ENCODE assay signal across 8 mouse cellular contexts in the genomic region with DNA sequence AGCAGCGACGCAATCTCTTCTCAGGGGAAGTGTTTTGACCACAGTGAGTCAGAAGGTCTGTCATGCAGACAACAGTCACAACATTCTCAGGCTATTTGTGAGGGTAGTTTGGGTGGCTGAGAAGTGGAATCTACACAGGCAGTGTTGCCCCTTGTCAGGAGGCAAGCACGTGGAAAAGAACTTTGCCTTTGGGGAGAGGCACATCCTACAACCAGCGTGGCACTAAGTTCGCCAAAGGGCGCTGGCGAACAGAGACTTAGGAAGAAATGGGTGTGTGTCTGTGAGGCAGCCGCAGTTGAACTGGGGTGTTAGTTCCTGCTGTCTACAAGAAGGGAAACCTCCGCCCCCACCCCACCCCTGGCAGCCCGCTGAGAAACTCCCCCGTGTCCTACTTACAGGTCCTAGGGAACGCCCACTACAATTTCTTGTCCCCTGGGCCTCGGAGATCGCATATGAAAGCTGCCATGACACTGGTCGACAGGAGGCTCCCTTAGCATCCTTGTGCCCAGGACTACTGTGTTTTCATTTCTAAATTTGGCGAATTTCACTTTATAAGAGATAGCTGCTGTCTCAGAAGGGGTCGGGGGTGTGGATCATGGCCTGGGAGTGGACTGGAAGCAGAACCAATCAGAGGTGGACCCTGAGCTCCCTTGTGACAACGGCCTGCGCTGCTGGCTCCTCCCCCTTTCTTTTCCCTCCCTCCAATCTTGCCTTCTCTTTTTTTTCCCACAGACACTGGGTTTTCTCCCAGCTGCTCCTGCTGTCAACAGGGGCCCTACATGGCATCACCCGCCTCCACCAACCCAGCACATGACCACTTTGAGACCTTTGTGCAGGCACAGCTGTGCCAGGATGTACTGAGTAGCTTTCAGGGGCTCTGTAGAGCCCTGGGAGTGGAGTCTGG. TPM values are rescaled to one million over a fixed set of nuclear protein-coding genes. Genes with fewer than 3 reads are reported as not detected.
DNase-seq lines count a peak whose midpoint lies in the region; ATAC-seq and TF ChIP-seq lines count a peak whose summit lies in the region.

No protein-coding gene starts in this region.

- TF ChIP-seq CTCF in Patski (IDR thresholded peaks at IDR 0.05), result no peak

- H3K27me3 ChIP-seq in Patski, result no peaks in the 10 kb centered on the region
- H3K27me3 ChIP-seq in forebrain, embryonic 10.5 days (ENCODE audit: poor library complexity, severe bottlenecking), result no peaks in the 10 kb centered on the region
- H3K27me3 ChIP-seq in heart, embryonic 16.5 days (ENCODE audit: control insufficient read depth, insufficient read depth, low read length), result no peaks in the 10 kb centered on the region
- H3K27me3 ChIP-seq in liver, embryonic 15.5 days, result peaks cover 41% of the 10 kb centered on the region
- no peaks in the 10 kb centered on the region for H3K27me3 ChIP-seq in neural tube, embryonic 11.5 days (ENCODE audit: control insufficient read depth, insufficient read depth, low read length)

- H3K27ac ChIP-seq in forebrain, embryonic 10.5 days, result peak overlapping the region; percentile 93
- peak overlapping the region; percentile 90 for H3K27ac ChIP-seq in heart, embryonic 16.5 days (ENCODE audit: low read length)
- H3K27ac ChIP-seq in liver, embryonic 15.5 days (replicated peaks), result peak overlapping the region; percentile 57; the same call in 1 of the 2 replicates
- H3K27ac ChIP-seq in neural tube, embryonic 11.5 days (ENCODE audit: low read depth, low read length), result peak overlapping the region; percentile 80

- CTCF ChIA-PET in Patski (lab: Charles Lee), result interaction anchor here (1.1 to 1.7 kb wide), 2 partner anchors 10 to 173 kb away, joined by 3 read pairs; a partner anchor contains a TSS

- peak overlapping the region; percentile 76 for H3K4me3 ChIP-seq in forebrain, embryonic 10.5 days
- H3K4me3 ChIP-seq in heart, embryonic 16.5 days (ENCODE audit: low read length), result peak overlapping the region; percentile 72
- peak overlapping the region; percentile 61 for H3K4me3 ChIP-seq in liver, embryonic 15.5 days (replicated peaks)
- H3K4me3 ChIP-seq in neural tube, embryonic 11.5 days (ENCODE audit: low read depth, low read length), result peak overlapping the region; percentile 64

- peaks cover 45% of the 10 kb centered on the region for H3K36me3 ChIP-seq in forebrain, embryonic 10.5 days (replicated peaks)
- peaks cover 24% of the 10 kb centered on the region for H3K36me3 ChIP-seq in heart, embryonic 16.5 days (ENCODE audit: control insufficient read depth, insufficient read depth)
- H3K36me3 ChIP-seq in liver, embryonic 15.5 days (replicated peaks), result no peaks in the 10 kb centered on the region
- H3K36me3 ChIP-seq in neural tube, embryonic 11.5 days (ENCODE audit: control insufficient read depth, insufficient read depth, low read length), result peaks cover 2% of the 10 kb centered on the region; the same call in 1 of the 2 replicates

- DNase-seq in 3T3-L1 (ENCODE audit: low read depth, low spot score) (peak; percentile 87), Patski (ENCODE audit: low read depth, low spot score) (no peak)
- peak; percentile 68 for DNase-seq in forebrain, embryonic 10.5 days (ENCODE audit: extremely low spot score, low spot score)
- peak; percentile 70 for DNase-seq in kidney, postnatal 14 days
- DNase-seq in neural tube, embryonic 11.5 days (ENCODE audit: low spot score), result peak; percentile 73
- DNase-seq in thymus, adult 18-20 months, result peak; percentile 69 to 71

- peak overlapping the region; percentile 89 for H3K4me2 ChIP-seq in heart, embryonic 16.5 days (ENCODE audit: low read depth, low read length)
- peak overlapping the region; percentile 92 for H3K4me2 ChIP-seq in liver, embryonic 15.5 days
- peak overlapping the region; percentile 90 for H3K4me2 ChIP-seq in neural tube, embryonic 11.5 days (ENCODE audit: low read depth)

- H3K4me1 ChIP-seq in forebrain, embryonic 10.5 days, result peaks cover 39% of the 10 kb centered on the region
- peaks cover 52% of the 10 kb centered on the region for H3K4me1 ChIP-seq in heart, embryonic 16.5 days (ENCODE audit: control insufficient read depth, insufficient read depth, low read length)
- peaks cover 65% of the 10 kb centered on the region for H3K4me1 ChIP-seq in liver, embryonic 15.5 days (replicated peaks)
- H3K4me1 ChIP-seq in neural tube, embryonic 11.5 days (ENCODE audit: control insufficient read depth, insufficient read depth, low read length), result peaks cover 12% of the 10 kb centered on the region

- H3K9me3 ChIP-seq in forebrain, embryonic 10.5 days, result no peaks in the 10 kb centered on the region
- no peaks in the 10 kb centered on the region for H3K9me3 ChIP-seq in heart, embryonic 16.5 days (replicated peaks; ENCODE audit: control insufficient read depth, low read length)
- no peaks in the 10 kb centered on the region for H3K9me3 ChIP-seq in liver, embryonic 15.5 days (replicated peaks)
- H3K9me3 ChIP-seq in neural tube, embryonic 11.5 days (ENCODE audit: control insufficient read depth, low read length), result no peaks in the 10 kb centered on the region

- POLR2A ChIA-PET in Patski (lab: Charles Lee), result interaction anchor here (1.5 kb wide), 1 partner anchor 13 kb away, joined by 4 read pairs; a partner anchor contains a TSS

- under 1% methylated on average over 20 of the region's 20 CpGs for WGBS in forebrain, embryonic 10.5 days
- 4% methylated on average over 20 of the region's 20 CpGs for WGBS in heart, embryonic 16.5 days
- 4% methylated on average over 20 of the region's 20 CpGs for WGBS in liver, embryonic 15.5 days (ENCODE audit: insufficient replicate concordance)
- 2% methylated on average over 20 of the region's 20 CpGs for WGBS in neural tube, embryonic 11.5 days

- ATAC-seq in Patski, result peak; percentile 57
- ATAC-seq in heart, embryonic 16.5 days (replicated peaks; ENCODE audit: extremely low read depth, insufficient read depth, low FRiP score), result peak; percentile 47
- ATAC-seq in liver, embryonic 15.5 days (ENCODE audit: insufficient read depth), result peak; percentile 38
- peak; percentile 74 for ATAC-seq in neural tube, embryonic 11.5 days (ENCODE audit: insufficient read depth, low FRiP score, low TSS enrichment)

- in situ Hi-C loops in Patski (cut with MboI; ENCODE audit: low pct_unique_long_range_greater_than_20kb), result no loop called here

- H3K9ac ChIP-seq in heart, embryonic 16.5 days (ENCODE audit: low read length), result peak overlapping the region; percentile 87
- H3K9ac ChIP-seq in liver, embryonic 15.5 days, result peak overlapping the region; percentile 55; the same call in 1 of the 2 replicates
- peak overlapping the region; percentile 78 for H3K9ac ChIP-seq in neural tube, embryonic 11.5 days (ENCODE audit: low read length)

RNA-seq across cellular contexts. Expression of a gene that starts 1.4 kb away (rescaled TPM):
- polyA plus RNA-seq in Patski (2021), result 16.6 TPM
- polyA plus RNA-seq in forebrain, embryonic 10.5 days (2016; fragmentation: Nextera tagmentation; extraction: Ambion mirVana), result 48.3 and 50.0 TPM in 2 replicates
- 37.7 and 42.5 TPM in 2 replicates for polyA plus RNA-seq in heart, embryonic 16.5 days (2015; fragmentation: Nextera tagmentation; extraction: Ambion mirVana)
- polyA plus RNA-seq in liver, embryonic 15.5 days (2015; fragmentation: Nextera tagmentation; extraction: Ambion mirVana), result 4.3 and 4.8 TPM in 2 replicates
- polyA plus RNA-seq in neural tube, embryonic 11.5 days (2014; fragmentation: Nextera tagmentation; extraction: Ambion mirVana), result 31.1 and 34.9 TPM in 2 replicates

RNA-seq across cellular contexts. Expression of a gene that starts 12.6 kb away (rescaled TPM):
- 43.7 TPM for polyA plus RNA-seq in Patski (2021)
- 64.7 and 65.6 TPM in 2 replicates for polyA plus RNA-seq in forebrain, embryonic 10.5 days (2016; fragmentation: Nextera tagmentation; extraction: Ambion mirVana)
- 55.0 and 59.3 TPM in 2 replicates for polyA plus RNA-seq in heart, embryonic 16.5 days (2015; fragmentation: Nextera tagmentation; extraction: Ambion mirVana)
- 11.4 and 11.8 TPM in 2 replicates for polyA plus RNA-seq in liver, embryonic 15.5 days (2015; fragmentation: Nextera tagmentation; extraction: Ambion mirVana)
- polyA plus RNA-seq in neural tube, embryonic 11.5 days (2014; fragmentation: Nextera tagmentation; extraction: Ambion mirVana), result 47.3 and 49.1 TPM in 2 replicates

RNA-seq across cellular contexts. Expression of a gene that starts 12.7 kb away (rescaled TPM):
- 6.4 TPM for polyA plus RNA-seq in Patski (2021)
- polyA plus RNA-seq in forebrain, embryonic 10.5 days (2016; fragmentation: Nextera tagmentation; extraction: Ambion mirVana), result 0.71 and 1.8 TPM in 2 replicates
- polyA plus RNA-seq in heart, embryonic 16.5 days (2015; fragmentation: Nextera tagmentation; extraction: Ambion mirVana), result 1.3 and 1.4 TPM in 2 replicates
- 0.12 and 0.20 TPM in 2 replicates for polyA plus RNA-seq in liver, embryonic 15.5 days (2015; fragmentation: Nextera tagmentation; extraction: Ambion mirVana)
- polyA plus RNA-seq in neural tube, embryonic 11.5 days (2014; fragmentation: Nextera tagmentation; extraction: Ambion mirVana), result 0.38 and 0.58 TPM in 2 replicates

RNA-seq across cellular contexts. Expression of a gene that starts 27.3 kb away (rescaled TPM):
- polyA plus RNA-seq in Patski (2021), result 17.8 TPM
- 16.0 and 17.7 TPM in 2 replicates for polyA plus RNA-seq in forebrain, embryonic 10.5 days (2016; fragmentation: Nextera tagmentation; extraction: Ambion mirVana)
- polyA plus RNA-seq in heart, embryonic 16.5 days (2015; fragmentation: Nextera tagmentation; extraction: Ambion mirVana), result 12.9 and 14.4 TPM in 2 replicates
- polyA plus RNA-seq in liver, embryonic 15.5 days (2015; fragmentation: Nextera tagmentation; extraction: Ambion mirVana), result 4.9 and 5.1 TPM in 2 replicates
- polyA plus RNA-seq in neural tube, embryonic 11.5 days (2014; fragmentation: Nextera tagmentation; extraction: Ambion mirVana), result 17.9 and 20.1 TPM in 2 replicates

RNA-seq across cellular contexts. Expression of a gene that starts 41.7 kb away (rescaled TPM):
- 433 TPM for polyA plus RNA-seq in Patski (2021)
- polyA plus RNA-seq in forebrain, embryonic 10.5 days (2016; fragmentation: Nextera tagmentation; extraction: Ambion mirVana), result 125 and 129 TPM in 2 replicates
- 179 and 196 TPM in 2 replicates for polyA plus RNA-seq in heart, embryonic 16.5 days (2015; fragmentation: Nextera tagmentation; extraction: Ambion mirVana)
- 57.8 and 61.8 TPM in 2 replicates for polyA plus RNA-seq in liver, embryonic 15.5 days (2015; fragmentation: Nextera tagmentation; extraction: Ambion mirVana)
- 126 and 133 TPM in 2 replicates for polyA plus RNA-seq in neural tube, embryonic 11.5 days (2014; fragmentation: Nextera tagmentation; extraction: Ambion mirVana)
